Mouse (Mus musculus): ENCODE measurements around the gene Vcl. TPM values are rescaled to one million over a fixed set of nuclear protein-coding genes. Genes with fewer than 3 reads are reported as not detected.

Gene Vcl
- polyA plus RNA-seq, 1 experiment = 30.6 TPM

DNA sequence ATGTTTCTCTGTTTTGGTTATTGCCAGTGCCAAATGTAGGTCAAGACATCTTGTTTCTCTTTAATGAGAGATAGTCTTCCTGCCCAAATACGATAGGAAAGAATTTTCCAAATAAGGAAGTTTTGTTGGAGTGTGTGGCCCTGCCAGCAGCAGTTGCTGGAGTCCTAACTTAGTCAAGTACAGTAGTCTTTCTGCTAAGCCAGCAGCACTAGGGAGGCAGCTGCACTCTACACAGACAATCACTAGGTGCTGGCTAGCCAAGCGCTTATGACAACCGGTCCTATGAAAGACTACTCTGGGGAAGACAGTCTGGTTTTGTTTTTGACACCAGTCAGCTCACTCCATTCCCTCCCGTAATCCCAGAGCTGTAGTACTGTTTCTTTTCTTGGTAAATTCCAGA lies 35.4 kb upstream of the Vcl start:
- Histone ChIP-seq H3K36me3 (ENCODE audit: control insufficient read depth, insufficient read depth, low read length) (no peaks in the 10 kb centered on the region), H3K4me3 (ENCODE audit: insufficient read depth, low read depth, low read length) (no peak overlapping the region), H3K27me3 (replicated peaks; ENCODE audit: control insufficient read depth, insufficient read depth, low read length) (no peaks in the 10 kb centered on the region), H3K27ac (ENCODE audit: insufficient read depth, low read depth, low read length) (no peak overlapping the region), H3K4me1 (ENCODE audit: control insufficient read depth, insufficient read depth, low read length) (0 out of 2 replicates have a peak, but pooled peaks cover 2% of the 10 kb centered on the region)
- TF ChIP-seq CTCF (conservative IDR thresholded peaks at IDR 0.05; ENCODE audit: insufficient read depth, insufficient read length, low read depth, low read length) (no peak), POLR2A (IDR thresholded peaks at IDR 0.05; ENCODE audit: low read depth, low read length) (no peak)
- peak; percentile 36 for DNase-seq
- WGBS = 43% methylated on average over 4 of the region's 4 CpGs

DNA sequence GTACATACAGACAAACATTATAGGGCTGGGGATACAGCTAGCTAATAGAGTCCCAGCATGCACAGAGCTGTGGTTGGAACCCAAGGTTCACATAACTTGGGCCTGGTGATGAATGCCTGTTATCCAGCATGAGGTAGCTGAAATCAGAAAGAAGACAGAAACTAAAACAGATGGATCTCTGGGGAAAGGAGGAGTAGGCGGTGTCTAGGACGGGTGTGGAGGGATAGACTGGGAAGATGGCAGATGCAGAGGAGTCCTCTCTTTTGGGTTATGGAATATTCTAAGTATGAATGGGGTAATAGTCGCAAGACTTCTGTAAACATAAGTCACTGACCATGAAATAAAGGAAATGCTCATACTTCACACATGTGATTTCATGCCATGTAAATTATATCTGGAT lies 27.9 kb upstream of the Vcl start:
- 96% methylated on average over 3 of the region's 3 CpGs for WGBS
- H3K4me1 ChIP-seq (ENCODE audit: control insufficient read depth, insufficient read depth, low read length) = no peaks in the 10 kb centered on the region
- H3K36me3 ChIP-seq (ENCODE audit: control insufficient read depth, insufficient read depth, low read length) = no peaks in the 10 kb centered on the region
- H3K27ac ChIP-seq (ENCODE audit: insufficient read depth, low read depth, low read length) = no peak overlapping the region
- no peak for TF ChIP-seq POLR2A (IDR thresholded peaks at IDR 0.05; ENCODE audit: low read depth, low read length)
- TF ChIP-seq CTCF (conservative IDR thresholded peaks at IDR 0.05; ENCODE audit: insufficient read depth, insufficient read length, low read depth, low read length) = no peak
- H3K27me3 ChIP-seq (replicated peaks; ENCODE audit: control insufficient read depth, insufficient read depth, low read length) = no peaks in the 10 kb centered on the region
- no peak for DNase-seq
- no peak overlapping the region for H3K4me3 ChIP-seq (ENCODE audit: insufficient read depth, low read depth, low read length)

DNA sequence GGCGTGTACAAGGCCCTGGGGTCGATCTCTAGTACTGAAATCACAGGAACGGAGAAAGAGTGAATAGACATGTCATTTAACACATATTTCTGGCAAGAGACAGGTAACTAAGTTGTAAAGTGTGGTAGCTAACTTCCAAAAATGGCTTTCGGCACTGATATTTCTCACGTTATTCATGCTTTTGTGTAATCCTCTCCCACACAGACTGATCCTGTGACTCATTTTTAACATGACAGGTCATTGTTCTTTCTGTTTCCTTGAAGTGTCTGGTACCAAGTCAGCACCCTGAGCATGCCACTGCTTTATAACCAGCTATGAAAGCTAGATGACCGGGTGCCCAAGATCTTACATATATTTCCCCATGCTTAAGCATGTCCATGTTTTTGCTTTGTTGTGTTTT lies 26.1 kb upstream of the Vcl start:
- WGBS = 85% methylated on average over 6 of the region's 6 CpGs
- H3K36me3 ChIP-seq (ENCODE audit: control insufficient read depth, insufficient read depth, low read length) = no peaks in the 10 kb centered on the region
- no peak overlapping the region for H3K27ac ChIP-seq (ENCODE audit: insufficient read depth, low read depth, low read length)
- H3K4me1 ChIP-seq (ENCODE audit: control insufficient read depth, insufficient read depth, low read length) = no peaks in the 10 kb centered on the region
- no peak for DNase-seq
- TF ChIP-seq POLR2A (IDR thresholded peaks at IDR 0.05; ENCODE audit: low read depth, low read length) = no peak
- TF ChIP-seq CTCF (conservative IDR thresholded peaks at IDR 0.05; ENCODE audit: insufficient read depth, insufficient read length, low read depth, low read length) = no peak
- no peak overlapping the region for H3K4me3 ChIP-seq (ENCODE audit: insufficient read depth, low read depth, low read length)
- no peaks in the 10 kb centered on the region for H3K27me3 ChIP-seq (replicated peaks; ENCODE audit: control insufficient read depth, insufficient read depth, low read length)

DNA sequence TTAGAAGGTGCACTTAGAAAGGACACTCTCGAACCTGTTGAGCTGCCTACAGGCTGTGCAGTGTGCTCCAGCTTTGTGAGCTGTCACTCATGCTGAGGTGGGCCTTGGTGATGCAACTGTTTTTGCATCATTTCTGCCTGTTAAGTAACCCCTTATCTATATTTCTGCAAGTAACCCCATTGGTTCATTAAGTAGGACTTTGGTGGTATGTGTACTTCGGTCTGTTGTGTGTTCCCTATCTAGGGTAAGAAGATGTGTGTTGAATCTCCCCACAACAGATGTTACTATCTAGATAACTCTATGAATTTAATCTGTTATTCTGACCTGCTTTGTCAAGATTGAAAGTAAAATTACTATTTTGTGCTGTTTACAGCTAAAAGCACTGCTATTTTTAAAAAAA lies 17.4 kb upstream of the Vcl start:
- 93% methylated on average over 2 of the region's 2 CpGs for WGBS

DNA sequence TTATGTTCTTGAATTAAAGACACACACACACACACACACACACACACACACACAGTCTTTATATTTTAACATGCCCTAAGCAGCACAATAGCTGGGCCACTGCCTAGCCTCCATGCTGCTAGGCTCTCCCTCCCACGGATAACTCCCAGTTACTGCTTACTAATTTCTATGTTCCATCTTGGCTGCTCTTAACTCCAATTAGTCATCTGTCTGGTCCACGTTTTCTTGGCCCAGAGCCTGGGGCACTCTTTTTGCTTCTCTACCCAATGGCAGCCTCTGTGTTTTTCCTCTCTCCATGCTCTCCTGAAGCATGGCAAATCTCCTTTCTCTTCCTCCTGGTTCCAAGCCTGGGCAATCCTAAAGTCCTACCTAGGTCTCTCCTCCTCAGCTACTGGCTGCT lies 14.8 kb upstream of the Vcl start:
- TF ChIP-seq POLR2A (IDR thresholded peaks at IDR 0.05; ENCODE audit: low read depth, low read length) = no peak
- no peaks in the 10 kb centered on the region for H3K27me3 ChIP-seq (replicated peaks; ENCODE audit: control insufficient read depth, insufficient read depth, low read length)
- H3K4me1 ChIP-seq (ENCODE audit: control insufficient read depth, insufficient read depth, low read length) = no peaks in the 10 kb centered on the region
- WGBS = 23% methylated on average over 2 of the region's 2 CpGs
- no peak overlapping the region for H3K4me3 ChIP-seq (ENCODE audit: insufficient read depth, low read depth, low read length)
- DNase-seq = no peak
- H3K36me3 ChIP-seq (ENCODE audit: control insufficient read depth, insufficient read depth, low read length) = no peaks in the 10 kb centered on the region
- no peak overlapping the region for H3K27ac ChIP-seq (ENCODE audit: insufficient read depth, low read depth, low read length)

More for the DNA sequence above, 17.4 kb upstream of the Vcl start:
- H3K4me1 ChIP-seq (ENCODE audit: control insufficient read depth, insufficient read depth, low read length) = no peaks in the 10 kb centered on the region
- DNase-seq = no peak
- no peak overlapping the region for H3K27ac ChIP-seq (ENCODE audit: insufficient read depth, low read depth, low read length)
- no peaks in the 10 kb centered on the region for H3K36me3 ChIP-seq (ENCODE audit: control insufficient read depth, insufficient read depth, low read length)
- H3K4me3 ChIP-seq (ENCODE audit: insufficient read depth, low read depth, low read length) = no peak overlapping the region
- TF ChIP-seq POLR2A (IDR thresholded peaks at IDR 0.05; ENCODE audit: low read depth, low read length) (no peak), CTCF (conservative IDR thresholded peaks at IDR 0.05; ENCODE audit: insufficient read depth, insufficient read length, low read depth, low read length) (no peak)
- H3K27me3 ChIP-seq (replicated peaks; ENCODE audit: control insufficient read depth, insufficient read depth, low read length) = no peaks in the 10 kb centered on the region

DNA sequence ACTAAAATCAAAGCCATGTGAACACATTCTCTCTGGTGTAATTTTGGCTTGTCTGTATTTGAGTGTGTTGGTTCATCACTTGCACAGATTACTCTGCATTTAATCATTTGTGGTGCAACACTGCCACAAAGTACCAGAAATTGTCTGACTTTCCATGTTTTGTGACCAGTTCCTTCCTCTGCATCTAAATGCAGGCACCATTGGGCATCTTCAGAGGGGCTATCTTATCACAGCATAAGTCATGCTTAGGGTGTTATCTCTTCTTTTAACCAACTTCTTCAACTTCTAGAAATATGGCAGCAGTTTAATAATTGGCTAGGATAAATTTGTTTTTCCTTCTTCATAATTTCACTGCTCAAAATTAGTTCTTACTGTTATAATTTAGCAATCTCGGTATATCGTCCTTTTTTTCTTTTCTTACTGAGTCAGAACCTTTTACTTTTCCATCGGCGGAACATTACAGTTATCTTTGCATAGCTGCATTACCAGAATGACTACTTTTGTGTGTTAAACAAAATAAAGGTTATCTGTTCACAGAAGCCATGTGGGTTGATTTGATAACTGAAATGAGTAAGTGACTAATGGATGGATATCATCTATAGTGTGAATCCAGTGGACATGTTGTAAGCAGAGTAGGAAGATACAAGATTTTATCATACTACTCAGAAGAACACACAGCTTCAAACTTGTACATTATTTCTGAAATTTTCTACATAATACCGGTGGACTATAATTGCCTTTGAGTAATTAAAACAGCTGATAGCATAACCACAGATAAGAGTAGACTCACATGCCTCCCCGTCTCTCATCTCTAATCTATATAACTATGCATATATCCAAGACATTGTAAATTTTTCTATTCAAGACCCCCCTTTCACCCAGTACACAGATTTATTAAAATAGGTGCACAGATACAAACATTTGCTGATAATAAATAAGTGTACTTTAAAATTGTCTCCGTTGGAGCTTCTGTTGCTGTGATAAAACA lies 12.3 kb upstream of the Vcl start:
- WGBS = 91% methylated on average over 7 of the region's 7 CpGs
- H3K4me3 ChIP-seq (ENCODE audit: insufficient read depth, low read depth, low read length) = no peak overlapping the region

DNA sequence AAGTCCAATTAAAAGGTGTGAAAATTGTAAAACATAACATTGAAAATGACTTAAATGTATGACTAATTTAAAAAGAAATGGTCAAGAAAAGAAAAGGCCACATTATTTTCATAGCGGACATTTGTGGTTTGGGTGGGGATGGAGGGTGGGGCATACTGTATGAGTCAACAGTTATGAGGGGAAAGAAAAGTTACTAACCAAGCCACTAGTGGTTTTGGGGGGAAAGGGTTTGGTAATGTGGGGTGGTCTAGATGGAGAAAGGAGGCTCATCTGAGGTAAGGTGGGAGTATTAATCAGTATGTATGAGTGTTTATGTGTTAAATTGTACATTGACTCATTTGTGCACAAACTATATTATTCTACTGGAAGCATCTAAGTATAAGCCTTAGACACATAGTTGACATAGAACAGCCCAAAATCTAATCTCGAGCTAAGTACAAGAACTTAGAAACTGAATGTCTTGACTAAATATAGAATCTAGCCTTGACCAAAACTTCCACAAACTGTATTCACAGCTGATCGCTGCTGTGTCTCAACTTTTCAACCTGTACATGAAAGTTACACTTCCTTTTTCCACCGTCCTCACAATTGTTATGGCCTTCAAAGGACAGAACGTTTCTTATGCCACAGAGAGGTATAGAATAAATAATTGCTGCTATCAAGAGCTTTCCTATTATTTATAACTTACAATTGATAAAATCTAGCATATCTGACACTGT lies 5.0 kb upstream of the Vcl start:
- Histone ChIP-seq H3K4me1 (ENCODE audit: control insufficient read depth, insufficient read depth, low read length) (no peaks in the 10 kb centered on the region), H3K27me3 (replicated peaks; ENCODE audit: control insufficient read depth, insufficient read depth, low read length) (no peaks in the 10 kb centered on the region), H3K27ac (ENCODE audit: insufficient read depth, low read depth, low read length) (no peak overlapping the region), H3K4me3 (ENCODE audit: insufficient read depth, low read depth, low read length) (no peak overlapping the region), H3K36me3 (ENCODE audit: control insufficient read depth, insufficient read depth, low read length) (no peaks in the 10 kb centered on the region)
- no peak for TF ChIP-seq CTCF (conservative IDR thresholded peaks at IDR 0.05; ENCODE audit: insufficient read depth, insufficient read length, low read depth, low read length)
- no peak for TF ChIP-seq POLR2A (IDR thresholded peaks at IDR 0.05; ENCODE audit: low read depth, low read length)
- DNase-seq = no peak
- 83% methylated on average over 5 of the region's 5 CpGs for WGBS

More for the DNA sequence above, 12.3 kb upstream of the Vcl start:
- TF ChIP-seq POLR2A (IDR thresholded peaks at IDR 0.05; ENCODE audit: low read depth, low read length) = no peak
- no peak for TF ChIP-seq CTCF (conservative IDR thresholded peaks at IDR 0.05; ENCODE audit: insufficient read depth, insufficient read length, low read depth, low read length)
- Histone ChIP-seq H3K27ac (ENCODE audit: insufficient read depth, low read depth, low read length) (no peak overlapping the region), H3K27me3 (replicated peaks; ENCODE audit: control insufficient read depth, insufficient read depth, low read length) (no peaks in the 10 kb centered on the region), H3K36me3 (ENCODE audit: control insufficient read depth, insufficient read depth, low read length) (no peaks in the 10 kb centered on the region), H3K4me1 (ENCODE audit: control insufficient read depth, insufficient read depth, low read length) (no peaks in the 10 kb centered on the region)
- no peak for DNase-seq

Data from kidney, adult 2 months (tissue).